12 mouse cellular contexts compared by ENCODE assay signal in genomic region chrX:159909446-159910277, GRCm38 (mm10).
DNase-seq lines count a peak whose midpoint lies in the region; ATAC-seq lines count a peak whose summit lies in the region.
"Had no signal": no experiment of that assay in that cellular context is flagged by ENCODE, and none has a peak within 500 bp of the region (broad histone marks: within the 10 kb centered on the region; RNA-seq: fewer than 3 reads in every experiment).

No protein-coding gene starts in this region.

- H3K9me3 ChIP-seq in midbrain, embryonic 14.5 days (ENCODE audit: control insufficient read depth, low read length), result no peaks in the 10 kb centered on the region
- H3K9me3 ChIP-seq: hindbrain, embryonic 13.5 days; limb, embryonic 13.5 days had no signal

- H3K4me2 ChIP-seq in midbrain, embryonic 14.5 days (ENCODE audit: low read length), result no peak overlapping the region
- H3K4me2 ChIP-seq: hindbrain, embryonic 13.5 days; limb, embryonic 13.5 days had no signal

- peak; percentile 1 for DNase-seq in kidney, postnatal 14 days
- DNase-seq in kidney, adult 8-10 months, result no peak
- DNase-seq in 3T3-L1 (ENCODE audit: low read depth, low spot score) (peak; percentile 56), MEL-GATA-1-ER (ENCODE audit: extremely low read depth, low read depth) (peak; percentile 29)
- no peak for DNase-seq in left cerebral cortex, postnatal 10 days (ENCODE audit: extremely low spot score in 1 of 2, low spot score in 2 of 2)
- no peak for DNase-seq in kidney, adult 9 months
- no peak for DNase-seq in midbrain, embryonic 14.5 days
- DNase-seq: kidney, postnatal 10 days; retina, postnatal 1 day had no signal

- H3K4me1 ChIP-seq in midbrain, embryonic 14.5 days (ENCODE audit: control insufficient read depth, insufficient read depth, low read length), result no peaks in the 10 kb centered on the region
- H3K4me1 ChIP-seq: hindbrain, embryonic 13.5 days; limb, embryonic 13.5 days had no signal

- 84% methylated on average over 6 of the region's 6 CpGs for WGBS in midbrain, embryonic 14.5 days

- peak; percentile 74 for ATAC-seq in granulocyte monocyte progenitor cell, adult 5-6 weeks (replicated peaks; ENCODE audit: poor library complexity, severe bottlenecking)
- ATAC-seq in midbrain, embryonic 14.5 days (ENCODE audit: low FRiP score, low TSS enrichment), result no peak

- intact Hi-C loops in left cerebral cortex, postnatal 10 days (cut with DNase I), result loop anchor here (5.0 to 10.0 kb wide), 2 partner anchors 155 to 282 kb away; partner anchors contain the start of gene Sh3kbp1

- no peaks in the 10 kb centered on the region for H3K36me3 ChIP-seq in midbrain, embryonic 14.5 days (ENCODE audit: control insufficient read depth, insufficient read depth, low read length)
- H3K36me3 ChIP-seq: hindbrain, embryonic 13.5 days; limb, embryonic 13.5 days had no signal

- H3K27me3 ChIP-seq in midbrain, embryonic 14.5 days (ENCODE audit: control insufficient read depth, insufficient read depth, low read length), result no peaks in the 10 kb centered on the region

- no peak overlapping the region for H3K4me3 ChIP-seq in midbrain, embryonic 14.5 days (replicated peaks; ENCODE audit: low read depth, low read length)
- H3K4me3 ChIP-seq: hindbrain, embryonic 13.5 days; limb, embryonic 13.5 days had no signal

- H3K9ac ChIP-seq in midbrain, embryonic 14.5 days (replicated peaks; ENCODE audit: low read length), result no peak overlapping the region
- H3K9ac ChIP-seq: hindbrain, embryonic 13.5 days; limb, embryonic 13.5 days had no signal

- H3K27ac ChIP-seq in midbrain, embryonic 14.5 days (replicated peaks; ENCODE audit: low read depth, low read length), result no peak overlapping the region
- H3K27ac ChIP-seq: hindbrain, embryonic 13.5 days; limb, embryonic 13.5 days had no signal

Comparison
In these comparisons a context has a peak if more than half of its experiments do, and no peak if none do; other contexts are left out.
1. DNase-seq: peak in kidney, postnatal 14 days (single experiment), 3T3-L1 (single experiment) and MEL-GATA-1-ER (single experiment); none in kidney, adult 8-10 months (0 of 2), left cerebral cortex, postnatal 10 days (0 of 2), kidney, adult 9 months (single experiment) and midbrain, embryonic 14.5 days (single experiment).